Mouse (Mus musculus): ENCODE measurements around the gene Mrgprf. TPM values are rescaled to one million over a fixed set of nuclear protein-coding genes. Genes with fewer than 3 reads are reported as not detected.

The Mrgprf gene
- 2.7 and 3.9 TPM in 2 replicates for polyA plus RNA-seq (2014; fragmentation: Nextera tagmentation; extraction: Ambion mirVana)

DNA sequence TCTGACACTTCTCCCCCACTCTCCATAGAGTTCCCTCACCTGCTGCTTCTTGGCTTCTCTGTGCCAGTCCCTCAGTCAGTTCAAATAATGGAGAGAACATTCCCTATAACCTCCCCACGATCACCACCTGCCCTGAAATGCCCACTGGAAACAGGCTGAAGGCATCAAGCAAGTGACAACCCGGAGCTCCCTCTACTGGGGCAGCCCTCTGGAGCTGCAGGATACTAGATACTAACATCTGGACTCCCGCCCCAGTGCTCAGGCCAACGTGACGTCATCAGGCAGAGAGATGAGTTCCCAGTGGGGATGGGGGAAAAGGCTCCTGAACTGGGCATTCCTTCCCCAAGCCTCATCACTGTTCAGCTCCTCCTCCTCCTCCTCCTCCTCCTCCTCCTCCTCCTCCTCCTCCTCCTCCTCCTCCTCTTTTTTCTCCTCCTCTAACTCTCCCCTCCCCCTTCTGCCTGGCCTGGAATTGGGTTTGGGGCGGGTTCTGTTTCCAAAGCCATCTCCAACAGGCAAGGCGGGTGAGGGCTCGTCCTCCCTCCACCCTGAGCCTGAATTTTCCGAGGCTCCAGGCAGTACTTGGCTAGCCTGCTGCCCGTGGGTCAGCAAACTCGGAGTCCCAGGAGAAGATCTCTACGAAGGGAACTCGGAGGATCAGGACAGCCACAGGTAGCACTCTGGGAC lies at the start of gene Mrgprf:
TSS of gene Mrgprf (plus strand) at position 508 of the 687 bp plus-strand sequence.
- DNase-seq (ENCODE audit: low spot score) (no peak), ATAC-seq (no peak)
- 37% methylated on average over 13 of the region's 13 CpGs for WGBS
- H3K27me3 ChIP-seq (replicated peaks; ENCODE audit: control insufficient read depth, insufficient read depth, low read length): no peaks in the 10 kb centered on the region
- H3K9ac ChIP-seq (ENCODE audit: low read length): no peak within 1 kb of the TSS
- no peak within 1 kb of the TSS for H3K4me3 ChIP-seq (ENCODE audit: low read depth, low read length)
- H3K9me3 ChIP-seq (replicated peaks; ENCODE audit: control insufficient read depth, low read length): no peaks in the 10 kb centered on the region
- no peaks in the 10 kb centered on the region for H3K4me1 ChIP-seq (ENCODE audit: control insufficient read depth, insufficient read depth, low read length)
- no peak within 1 kb of the TSS for H3K27ac ChIP-seq (ENCODE audit: low read depth, low read length)
- no peaks in the 10 kb centered on the region for H3K36me3 ChIP-seq (ENCODE audit: control insufficient read depth, insufficient read depth, low read length)
- H3K4me2 ChIP-seq (ENCODE audit: low read length): no peak within 1 kb of the TSS

DNA sequence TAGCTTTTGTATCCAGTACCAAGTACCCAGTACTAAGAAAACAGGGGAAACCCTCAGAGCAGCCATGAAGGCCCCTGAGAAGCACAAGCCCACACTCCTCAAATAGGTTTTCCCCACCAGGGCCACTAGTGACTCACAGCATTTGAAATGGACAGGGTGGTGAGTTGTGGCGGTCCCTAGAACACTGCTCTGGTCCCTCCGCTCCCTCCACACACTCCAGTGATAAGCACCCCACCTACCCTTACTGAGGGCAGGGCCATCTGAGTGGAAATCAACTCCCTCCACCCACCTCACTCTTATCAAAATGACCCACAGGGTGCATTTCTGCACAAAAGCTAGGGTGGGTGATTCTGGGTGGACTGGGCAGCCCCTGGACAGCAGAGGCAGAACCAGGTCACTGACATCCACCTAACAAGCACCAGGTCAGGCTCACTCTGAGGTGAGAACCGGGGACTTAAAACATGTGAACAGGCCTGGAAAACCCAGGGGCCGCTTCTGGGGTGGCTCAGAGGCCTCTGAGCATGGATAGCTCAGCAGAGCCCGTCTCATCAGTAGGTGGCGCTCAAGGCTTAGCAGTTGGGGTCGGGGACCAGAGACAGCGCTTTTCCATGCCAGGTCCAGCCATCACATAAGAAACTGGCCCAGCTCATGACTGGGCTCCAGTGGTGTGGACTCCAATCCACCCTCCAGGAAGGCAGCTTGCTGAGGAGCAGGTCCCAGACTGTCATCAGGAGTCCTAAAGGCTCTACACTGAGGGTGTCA lies 47.7 kb upstream of the Mrgprf start:
- H3K9ac ChIP-seq (ENCODE audit: low read length): no peak overlapping the region
- no peak overlapping the region for H3K4me2 ChIP-seq (ENCODE audit: low read length)
- H3K9me3 ChIP-seq (replicated peaks; ENCODE audit: control insufficient read depth, low read length): no peaks in the 10 kb centered on the region
- H3K27ac ChIP-seq (ENCODE audit: low read depth, low read length): no peak overlapping the region
- H3K27me3 ChIP-seq (replicated peaks; ENCODE audit: control insufficient read depth, insufficient read depth, low read length): no peaks in the 10 kb centered on the region
- WGBS: 22% methylated on average over 8 of the region's 8 CpGs
- H3K36me3 ChIP-seq (ENCODE audit: control insufficient read depth, insufficient read depth, low read length): no peaks in the 10 kb centered on the region
- ATAC-seq (peak; percentile 83), DNase-seq (ENCODE audit: low spot score) (peak; percentile 85)
- H3K4me1 ChIP-seq (ENCODE audit: control insufficient read depth, insufficient read depth, low read length): no peaks in the 10 kb centered on the region
- H3K4me3 ChIP-seq (ENCODE audit: low read depth, low read length): no peak overlapping the region

DNA sequence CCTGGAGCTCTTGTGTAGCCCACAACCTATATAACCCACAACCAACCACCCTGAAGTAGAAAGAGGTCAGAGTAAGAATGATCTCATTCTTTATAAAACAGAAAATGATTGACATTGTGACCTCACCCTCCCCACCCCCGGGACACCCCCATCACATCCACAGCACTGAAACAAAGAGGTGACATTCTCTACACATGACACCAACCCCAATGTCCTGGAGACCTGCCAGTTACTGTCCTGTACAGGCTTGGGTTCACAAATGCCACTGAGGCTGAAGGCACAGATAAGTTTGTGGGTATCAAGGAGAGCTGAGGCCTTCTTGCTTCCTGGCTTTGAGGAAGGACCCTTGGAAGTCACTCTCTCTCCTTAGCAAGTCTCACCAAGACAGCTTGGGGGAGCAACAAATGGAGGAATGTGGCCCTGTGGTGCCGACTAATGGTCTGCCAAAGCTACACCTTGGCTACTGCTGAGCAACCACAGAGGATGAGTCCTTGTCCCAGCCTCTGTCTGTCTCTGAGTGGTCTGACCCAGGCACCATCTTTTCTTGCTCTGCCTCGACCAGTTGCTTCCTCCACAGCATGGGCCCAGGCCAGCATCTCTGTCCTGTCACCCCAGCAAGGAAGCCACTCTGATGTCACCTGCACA lies 46.5 kb upstream of the Mrgprf start:
- no peak for DNase-seq (ENCODE audit: low spot score)
- H3K4me2 ChIP-seq (ENCODE audit: low read length): no peak overlapping the region

DNA sequence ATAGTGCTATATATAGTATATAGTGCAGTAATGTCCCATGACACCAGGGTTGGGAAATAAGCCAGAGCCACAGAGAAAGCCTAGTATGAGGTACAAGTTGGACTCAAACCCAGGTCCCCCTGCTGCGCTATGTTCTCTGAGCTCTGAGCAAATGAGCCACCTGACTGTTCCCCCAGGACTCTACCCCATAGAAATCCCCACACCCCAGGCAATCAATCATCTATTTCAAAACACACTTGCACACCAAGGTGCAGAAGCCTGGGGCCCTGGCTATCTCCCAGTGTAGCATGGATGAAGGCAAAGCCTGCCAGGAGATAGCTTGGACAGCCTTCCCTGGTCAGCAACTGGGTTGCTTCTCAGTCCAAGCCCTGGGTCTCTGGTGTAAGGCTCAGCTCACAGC lies 44.5 kb upstream of the Mrgprf start:
- Histone ChIP-seq H3K4me2 (ENCODE audit: low read length) (no peak overlapping the region), H3K9ac (ENCODE audit: low read length) (no peak overlapping the region), H3K4me3 (ENCODE audit: low read depth, low read length) (no peak overlapping the region), H3K36me3 (ENCODE audit: control insufficient read depth, insufficient read depth, low read length) (no peaks in the 10 kb centered on the region), H3K27ac (ENCODE audit: low read depth, low read length) (no peak overlapping the region), H3K4me1 (ENCODE audit: control insufficient read depth, insufficient read depth, low read length) (no peaks in the 10 kb centered on the region), H3K9me3 (replicated peaks; ENCODE audit: control insufficient read depth, low read length) (no peaks in the 10 kb centered on the region), H3K27me3 (replicated peaks; ENCODE audit: control insufficient read depth, insufficient read depth, low read length) (no peaks in the 10 kb centered on the region)
- no peak for ATAC-seq
- no peak for DNase-seq (ENCODE audit: low spot score)
- 91% methylated on average over 1 of the region's 1 CpGs for WGBS

More for the DNA sequence above, 46.5 kb upstream of the Mrgprf start:
- Histone ChIP-seq H3K4me1 (ENCODE audit: control insufficient read depth, insufficient read depth, low read length) (no peaks in the 10 kb centered on the region), H3K27ac (ENCODE audit: low read depth, low read length) (no peak overlapping the region), H3K27me3 (replicated peaks; ENCODE audit: control insufficient read depth, insufficient read depth, low read length) (no peaks in the 10 kb centered on the region), H3K9ac (ENCODE audit: low read length) (no peak overlapping the region), H3K9me3 (replicated peaks; ENCODE audit: control insufficient read depth, low read length) (no peaks in the 10 kb centered on the region), H3K36me3 (ENCODE audit: control insufficient read depth, insufficient read depth, low read length) (no peaks in the 10 kb centered on the region), H3K4me3 (ENCODE audit: low read depth, low read length) (no peak overlapping the region)
- ATAC-seq: no peak
- WGBS: 57% methylated on average over 3 of the region's 3 CpGs

DNA sequence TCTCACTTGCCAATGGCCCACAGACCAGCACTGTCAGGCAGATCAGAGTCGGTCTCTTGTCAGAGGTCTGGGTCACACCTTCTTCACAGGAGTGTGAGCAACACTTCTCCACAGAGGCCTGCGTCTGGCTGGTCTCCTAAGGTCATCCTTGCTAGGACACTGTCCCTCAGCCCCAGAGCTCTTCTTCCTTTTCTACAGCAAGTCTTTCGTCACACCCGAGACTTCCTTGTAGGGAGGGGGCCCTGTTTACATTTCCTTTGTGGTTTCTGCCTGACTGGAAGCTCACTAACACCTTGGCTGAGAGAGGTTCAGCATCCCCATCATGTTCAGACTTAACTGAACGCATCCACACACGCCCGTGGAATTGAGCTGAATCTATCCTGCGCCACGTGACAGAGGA lies 36.4 kb upstream of the Mrgprf start:
- H3K4me1 ChIP-seq (ENCODE audit: control insufficient read depth, insufficient read depth, low read length): no peaks in the 10 kb centered on the region
- no peak overlapping the region for H3K27ac ChIP-seq (ENCODE audit: low read depth, low read length)
- H3K9me3 ChIP-seq (replicated peaks; ENCODE audit: control insufficient read depth, low read length): no peaks in the 10 kb centered on the region
- H3K4me3 ChIP-seq (ENCODE audit: low read depth, low read length): no peak overlapping the region
- DNase-seq (ENCODE audit: low spot score) (no peak), ATAC-seq (no peak)
- no peak overlapping the region for H3K4me2 ChIP-seq (ENCODE audit: low read length)
- H3K27me3 ChIP-seq (replicated peaks; ENCODE audit: control insufficient read depth, insufficient read depth, low read length): no peaks in the 10 kb centered on the region
- H3K36me3 ChIP-seq (ENCODE audit: control insufficient read depth, insufficient read depth, low read length): 0 out of 2 replicates have a peak, but pooled peaks cover 7% of the 10 kb centered on the region
- WGBS: 94% methylated on average over 9 of the region's 9 CpGs
- no peak overlapping the region for H3K9ac ChIP-seq (ENCODE audit: low read length)

DNA sequence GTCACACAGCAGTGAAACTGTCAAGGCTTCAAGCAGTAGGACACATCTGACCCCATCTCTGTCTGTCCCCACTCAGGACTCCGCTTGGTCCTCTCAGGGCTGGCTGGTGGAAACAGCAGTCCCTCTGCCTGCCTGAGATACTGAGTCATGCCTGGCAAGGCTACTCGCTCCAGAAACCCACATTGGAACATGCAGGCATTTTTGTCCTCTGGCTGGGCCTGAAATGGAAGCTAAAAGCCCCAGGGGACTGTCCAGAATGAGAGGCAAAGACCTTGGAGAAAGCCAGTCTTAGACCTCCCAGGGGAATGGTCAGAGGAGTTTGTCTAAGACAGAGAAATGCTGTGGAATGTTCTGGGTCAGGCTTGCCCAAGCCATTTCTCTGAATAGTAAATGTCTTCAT lies 34.6 kb upstream of the Mrgprf start:
- Histone ChIP-seq H3K27me3 (replicated peaks; ENCODE audit: control insufficient read depth, insufficient read depth, low read length) (no peaks in the 10 kb centered on the region), H3K4me3 (ENCODE audit: low read depth, low read length) (no peak overlapping the region), H3K4me1 (ENCODE audit: control insufficient read depth, insufficient read depth, low read length) (no peaks in the 10 kb centered on the region), H3K36me3 (ENCODE audit: control insufficient read depth, insufficient read depth, low read length) (0 out of 2 replicates have a peak, but pooled peaks cover 11% of the 10 kb centered on the region), H3K27ac (ENCODE audit: low read depth, low read length) (no peak overlapping the region), H3K9ac (ENCODE audit: low read length) (no peak overlapping the region), H3K9me3 (replicated peaks; ENCODE audit: control insufficient read depth, low read length) (no peaks in the 10 kb centered on the region), H3K4me2 (ENCODE audit: low read length) (no peak overlapping the region)
- DNase-seq (ENCODE audit: low spot score) (no peak), ATAC-seq (no peak)
- WGBS: 92% methylated on average over 2 of the region's 2 CpGs

DNA sequence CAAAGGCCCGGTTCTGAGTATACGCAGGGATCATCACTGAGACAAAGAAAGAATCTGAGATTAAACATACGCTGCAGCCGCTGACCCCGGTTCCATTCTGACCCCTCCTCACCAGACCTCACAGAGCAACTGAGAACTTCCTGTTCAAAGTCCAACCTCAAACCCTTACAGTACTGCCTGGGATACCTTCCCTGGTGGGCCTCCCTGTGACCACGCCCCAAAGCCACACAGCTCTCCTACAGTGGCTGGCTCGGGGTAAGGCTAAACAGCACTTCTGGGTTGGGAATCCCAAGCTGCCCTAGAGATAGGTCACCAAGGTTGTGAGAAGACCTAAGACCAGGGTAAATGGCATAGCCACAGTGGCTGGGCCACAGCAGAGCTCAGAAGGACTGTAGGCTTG lies 31.7 kb upstream of the Mrgprf start:
- H3K4me3 ChIP-seq (ENCODE audit: low read depth, low read length): no peak overlapping the region
- H3K27me3 ChIP-seq (replicated peaks; ENCODE audit: control insufficient read depth, insufficient read depth, low read length): no peaks in the 10 kb centered on the region
- no peak overlapping the region for H3K9ac ChIP-seq (ENCODE audit: low read length)
- no peaks in the 10 kb centered on the region for H3K9me3 ChIP-seq (replicated peaks; ENCODE audit: control insufficient read depth, low read length)
- 0 out of 2 replicates have a peak, but pooled peaks cover 11% of the 10 kb centered on the region for H3K36me3 ChIP-seq (ENCODE audit: control insufficient read depth, insufficient read depth, low read length)
- ATAC-seq: no peak
- H3K4me2 ChIP-seq (ENCODE audit: low read length): no peak overlapping the region
- H3K4me1 ChIP-seq (ENCODE audit: control insufficient read depth, insufficient read depth, low read length): no peaks in the 10 kb centered on the region
- no peak for DNase-seq (ENCODE audit: low spot score)
- no peak overlapping the region for H3K27ac ChIP-seq (ENCODE audit: low read depth, low read length)
- 91% methylated on average over 7 of the region's 7 CpGs for WGBS

DNA sequence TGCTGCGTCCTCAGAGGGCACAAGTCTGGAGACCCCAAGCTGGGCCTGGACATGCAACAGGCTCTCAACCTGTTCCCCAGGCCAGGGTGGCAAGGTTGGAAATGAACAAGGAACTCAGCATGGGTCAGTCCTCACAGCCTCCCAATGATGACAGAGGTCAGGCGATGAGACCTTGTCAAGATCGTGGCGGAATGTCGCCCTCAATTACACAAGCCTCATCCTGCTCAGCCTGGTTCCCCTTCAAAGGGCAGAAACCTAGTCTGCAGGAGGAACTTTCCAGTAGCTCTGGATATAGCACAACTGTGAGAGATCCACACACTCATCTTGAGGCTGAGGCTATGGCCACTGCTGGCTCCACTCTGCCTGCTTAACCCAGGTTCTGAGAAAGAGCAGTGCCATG lies 29.7 kb upstream of the Mrgprf start:
- no peaks in the 10 kb centered on the region for H3K9me3 ChIP-seq (replicated peaks; ENCODE audit: control insufficient read depth, low read length)
- no peak overlapping the region for H3K4me2 ChIP-seq (ENCODE audit: low read length)
- no peak for ATAC-seq
- 98% methylated on average over 5 of the region's 5 CpGs for WGBS
- no peaks in the 10 kb centered on the region for H3K4me1 ChIP-seq (ENCODE audit: control insufficient read depth, insufficient read depth, low read length)
- 0 out of 2 replicates have a peak, but pooled peaks cover 13% of the 10 kb centered on the region for H3K36me3 ChIP-seq (ENCODE audit: control insufficient read depth, insufficient read depth, low read length)
- no peak overlapping the region for H3K4me3 ChIP-seq (ENCODE audit: low read depth, low read length)
- no peak overlapping the region for H3K9ac ChIP-seq (ENCODE audit: low read length)
- H3K27ac ChIP-seq (ENCODE audit: low read depth, low read length): no peak overlapping the region
- no peaks in the 10 kb centered on the region for H3K27me3 ChIP-seq (replicated peaks; ENCODE audit: control insufficient read depth, insufficient read depth, low read length)
- no peak for DNase-seq (ENCODE audit: low spot score)
